Mouse (Mus musculus): ENCODE measurements around the gene Zmynd19.

The Zmynd19 gene

DNA sequence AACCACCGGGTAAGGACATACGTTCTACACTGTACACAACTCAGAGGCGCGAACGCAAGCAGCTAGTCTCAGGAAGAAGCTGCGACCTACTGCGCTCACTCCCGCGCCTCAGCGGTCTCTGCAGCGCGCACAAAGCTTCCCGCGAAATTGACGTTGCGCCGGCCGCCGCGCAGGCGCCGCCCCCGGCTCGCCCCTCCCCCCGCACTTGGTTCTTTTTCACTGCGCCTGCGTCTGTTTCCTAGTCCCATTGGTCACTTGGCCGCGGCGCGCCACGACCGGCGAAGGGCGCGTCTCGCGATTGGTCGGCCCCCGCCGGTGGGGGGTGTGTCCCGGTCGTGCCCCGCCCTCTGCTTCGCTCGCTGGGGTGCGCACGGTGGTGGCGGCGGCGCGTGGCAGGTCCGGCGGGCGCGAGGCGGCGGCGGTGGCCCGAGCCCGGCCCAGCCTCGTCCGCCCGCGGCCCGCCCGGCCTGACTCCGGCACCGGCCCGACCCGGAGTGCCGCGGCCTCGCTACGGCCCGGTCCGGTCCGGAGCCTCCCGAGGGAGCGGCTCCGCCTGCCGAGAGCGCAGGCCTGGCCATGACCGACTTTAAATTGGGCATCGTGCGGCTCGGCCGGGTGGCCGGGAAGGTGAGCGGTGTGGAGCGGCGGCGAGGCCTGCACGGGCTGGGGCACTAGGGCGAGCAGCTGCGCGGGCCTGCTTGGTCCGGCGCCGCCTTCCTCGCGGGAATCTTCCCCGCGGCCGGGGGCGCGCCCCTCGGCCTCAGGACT lies at the start of gene Zmynd19:
TSS of gene Zmynd19 (plus strand) at position 372 of the 768 bp plus-strand sequence.
- DNase-seq (ENCODE audit: low spot score in 2 of 2), result peak; percentile 98

DNA sequence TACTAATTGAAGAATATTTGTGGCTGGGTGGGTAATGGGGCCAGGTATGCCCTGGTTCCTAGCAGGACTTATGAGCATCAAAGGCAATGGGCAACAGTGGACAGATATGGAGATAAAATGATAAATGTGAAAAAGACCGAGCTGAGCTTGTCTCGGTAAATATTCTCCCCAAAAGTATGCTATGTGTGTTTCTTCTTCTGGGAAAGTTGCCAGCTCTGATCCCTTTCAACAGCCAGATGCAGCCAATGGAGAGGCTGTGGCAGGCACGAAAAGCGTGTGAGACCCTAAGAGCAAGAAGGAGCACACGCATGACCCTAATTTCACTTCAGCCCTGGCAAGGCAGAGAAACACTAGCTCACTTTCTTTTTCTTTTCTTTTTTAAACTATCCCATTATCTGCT lies 48.5 kb upstream of the Zmynd19 start:
- DNase-seq (ENCODE audit: low spot score in 2 of 2), result no peak

DNA sequence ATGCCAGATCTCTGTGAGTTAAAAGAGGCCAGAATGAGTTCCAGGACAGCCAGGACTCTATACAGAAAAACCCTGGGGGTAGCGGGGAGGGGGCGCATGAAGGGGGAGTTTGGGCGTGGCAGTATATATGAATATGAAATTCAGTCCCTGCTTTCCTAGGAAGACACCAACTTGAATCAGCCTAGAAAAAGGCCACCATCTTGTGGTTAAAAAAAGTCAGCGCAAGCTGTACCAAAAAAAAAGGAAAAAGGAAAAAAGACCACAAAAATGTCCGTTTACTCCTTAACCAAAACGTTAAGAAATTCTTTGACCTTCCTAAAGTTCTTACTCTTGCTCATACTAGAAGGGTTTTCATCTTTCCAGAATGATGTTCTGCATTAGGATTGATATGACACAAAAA lies 46.6 kb upstream of the Zmynd19 start:
- DNase-seq (ENCODE audit: low spot score in 2 of 2), result no peak

DNA sequence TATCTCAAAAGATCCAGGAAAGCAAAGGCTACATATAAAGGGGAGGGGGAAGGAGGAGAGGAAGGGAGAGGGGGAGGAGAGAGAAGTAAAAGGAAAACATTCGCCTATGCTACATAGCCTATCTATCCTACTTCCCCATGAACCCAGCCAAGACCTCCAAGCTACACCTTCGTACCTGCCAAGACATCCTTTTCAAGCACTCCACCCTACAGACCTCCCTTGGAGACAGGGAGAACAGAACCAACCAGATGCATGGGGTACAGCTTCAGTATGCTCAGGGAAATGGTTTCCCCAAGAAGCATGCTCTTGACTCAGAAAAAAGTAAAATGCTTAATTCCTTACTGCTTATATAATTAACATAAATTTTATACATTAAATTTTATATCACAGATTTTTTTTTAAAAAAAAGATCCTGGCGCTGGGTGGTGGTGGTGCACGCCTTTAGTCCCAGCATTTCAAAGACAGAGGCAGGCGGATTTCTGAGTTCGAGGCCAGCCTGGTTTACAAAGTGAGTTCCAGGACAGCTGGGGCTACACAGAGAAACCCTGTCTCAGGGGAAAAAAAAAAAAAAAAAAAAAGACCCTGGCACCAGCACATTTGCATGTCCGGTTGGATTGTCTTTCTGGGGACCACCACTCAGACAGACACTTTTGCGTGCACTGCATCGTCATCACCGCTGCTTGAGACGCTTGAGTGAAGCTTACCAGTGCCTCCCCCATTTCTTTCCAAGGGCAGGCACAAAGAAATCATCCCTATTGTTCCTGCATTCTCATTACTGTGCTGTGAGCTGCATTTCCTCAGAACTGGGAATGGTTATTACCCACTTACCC lies 44.6 kb upstream of the Zmynd19 start:
- no peak for DNase-seq (ENCODE audit: low spot score in 2 of 2)

DNA sequence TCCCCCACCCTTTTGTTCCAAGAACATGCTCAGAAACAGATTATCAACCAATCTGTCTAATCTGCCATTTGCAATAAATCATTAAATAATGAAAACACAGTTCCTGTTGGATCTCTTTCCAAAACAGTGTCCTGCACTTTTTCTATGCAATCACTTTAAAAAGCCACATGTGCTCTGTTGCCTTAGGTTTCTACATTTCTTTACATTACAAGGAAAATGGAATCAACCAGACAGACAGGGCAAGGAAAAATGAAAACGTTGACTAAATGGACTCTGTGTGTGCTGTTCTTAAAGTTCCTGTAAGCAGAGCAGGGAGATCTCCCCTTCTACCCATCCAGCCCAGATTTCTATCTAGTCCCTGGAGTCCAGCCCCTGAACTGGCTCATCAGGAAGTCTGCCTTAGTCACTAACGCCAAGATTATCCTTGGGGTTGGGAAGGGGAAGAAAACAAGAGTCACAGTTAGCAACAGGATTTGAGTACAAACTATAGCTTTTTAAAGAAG lies 43.9 kb upstream of the Zmynd19 start:
- DNase-seq (ENCODE audit: low spot score in 2 of 2), result no peak

DNA sequence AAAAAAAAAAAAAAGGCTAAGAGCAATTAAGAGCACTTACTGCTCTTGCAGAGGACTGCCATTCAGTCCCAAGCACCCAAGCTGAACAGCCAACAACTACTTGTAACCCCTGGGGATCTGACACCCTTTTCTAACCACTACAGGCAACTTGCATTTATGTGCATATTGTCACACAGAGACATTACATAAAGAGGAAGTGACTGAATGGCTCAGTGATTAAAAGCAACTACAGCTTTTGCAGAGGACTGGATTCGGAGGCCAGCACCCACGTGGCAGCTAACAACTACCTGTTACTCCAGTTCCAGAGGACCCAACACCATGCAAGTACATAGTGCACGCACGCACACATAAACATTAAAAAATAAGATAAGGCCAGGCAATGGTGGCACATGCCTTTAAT lies 39.1 kb upstream of the Zmynd19 start:
- DNase-seq (ENCODE audit: low spot score in 2 of 2), result no peak

DNA sequence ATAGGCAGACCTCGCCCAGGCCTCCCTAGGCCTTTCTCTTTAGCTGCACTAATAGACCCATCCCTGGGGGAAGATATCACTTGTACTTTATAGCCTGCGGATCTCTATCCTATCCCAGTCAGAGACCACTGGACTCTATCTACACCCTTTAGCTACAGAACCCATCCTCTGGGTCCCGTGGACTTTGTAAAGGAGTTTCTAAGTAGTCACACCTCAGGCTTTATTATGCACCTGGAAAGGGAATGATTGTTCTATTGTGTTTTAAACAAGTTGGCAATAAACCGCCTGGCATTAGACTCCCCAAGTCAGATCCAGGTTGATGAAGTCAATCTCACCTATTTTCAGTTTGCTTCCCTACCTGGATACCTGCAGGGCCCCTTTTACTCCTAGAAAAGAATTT lies 37.4 kb upstream of the Zmynd19 start:
- no peak for DNase-seq (ENCODE audit: low spot score in 2 of 2)

DNA sequence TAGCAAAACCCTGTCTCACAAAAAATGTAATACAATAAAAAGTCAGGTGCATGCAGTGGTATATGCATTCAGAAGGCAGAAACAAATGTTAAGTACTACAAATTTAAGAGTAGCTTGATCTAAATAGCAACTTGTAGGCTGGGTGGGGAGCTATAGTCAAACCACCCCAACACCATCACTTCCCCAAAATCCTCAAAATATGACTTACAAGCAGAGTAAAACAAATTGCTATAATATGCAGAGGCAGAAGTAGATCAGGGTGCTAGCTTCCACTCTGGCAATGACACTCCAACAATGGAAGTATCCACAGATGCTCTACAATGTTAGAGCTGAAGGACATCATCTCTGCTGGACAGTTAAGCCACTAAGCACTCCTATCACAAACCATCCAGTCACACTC lies 37.0 kb upstream of the Zmynd19 start:
- no peak for DNase-seq (ENCODE audit: low spot score in 2 of 2)

DNA sequence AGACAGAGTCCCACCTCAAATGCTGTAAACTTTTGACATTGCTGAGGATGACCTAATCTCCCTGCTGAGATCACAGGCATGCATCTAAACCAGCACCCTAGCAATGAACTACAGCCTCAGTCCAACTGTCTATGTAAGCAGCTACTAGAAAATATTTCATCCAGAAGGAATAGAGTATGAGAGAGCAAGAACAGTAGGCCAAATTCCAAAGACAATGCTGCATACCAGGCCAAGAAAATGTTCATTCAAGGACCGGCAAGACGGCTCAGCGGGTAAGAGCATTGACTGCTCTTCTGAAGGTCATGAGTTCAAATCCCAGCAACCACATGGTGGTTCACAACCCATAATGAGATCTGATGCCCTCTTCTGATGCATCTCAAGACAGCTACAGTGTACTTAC lies 34.8 kb upstream of the Zmynd19 start:
- DNase-seq (ENCODE audit: low spot score in 2 of 2), result no peak

DNA sequence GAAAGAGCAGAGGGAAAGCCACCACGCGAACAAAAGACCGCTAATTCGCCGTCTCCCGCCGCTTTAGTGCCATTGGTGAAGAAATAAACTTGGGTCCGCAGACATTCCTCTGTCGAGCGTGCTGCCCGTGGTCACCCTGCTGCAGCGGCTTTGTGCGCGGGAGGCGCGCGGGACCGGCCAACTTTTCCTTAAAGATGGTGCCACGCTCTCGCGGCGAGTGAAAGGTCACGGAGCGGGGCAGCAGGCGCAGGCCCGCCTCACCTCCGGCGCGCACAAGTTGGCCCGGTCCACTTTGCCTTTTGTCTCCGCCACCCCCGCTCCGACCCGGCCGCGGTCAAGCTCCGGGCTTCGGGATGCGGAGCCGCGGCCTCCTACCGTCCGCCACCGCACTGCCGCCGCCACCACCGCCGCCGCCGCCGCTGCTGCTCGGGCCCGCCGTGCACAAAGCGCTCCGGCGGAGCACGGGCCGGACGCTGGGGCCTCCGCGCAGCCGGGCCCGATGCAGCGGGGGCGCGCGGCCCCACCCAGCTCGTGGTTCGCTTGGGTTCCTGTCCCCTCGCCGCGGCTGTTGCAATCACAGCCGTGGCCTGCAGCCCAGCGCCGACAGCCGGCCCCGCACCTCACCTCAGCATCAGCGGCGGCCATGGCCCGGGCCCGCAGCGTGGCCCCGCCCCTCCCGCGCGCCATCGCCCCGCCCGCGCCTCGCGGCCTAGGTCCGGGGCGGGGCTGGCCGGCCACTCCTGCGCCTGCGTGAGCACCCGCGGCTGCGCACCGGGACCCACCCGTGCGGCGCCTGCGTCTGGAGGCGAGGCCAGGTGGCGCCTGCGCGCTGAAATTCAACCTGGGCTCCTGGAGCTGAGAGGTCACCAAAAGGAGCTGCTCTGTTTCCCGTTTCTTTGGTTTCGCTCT lies 30.4 kb upstream of the Zmynd19 start, which contains the start of gene Ehmt1:
TSS of gene Ehmt1 (minus strand) at position 685 of the 909 bp plus-strand sequence.
- DNase-seq (ENCODE audit: low spot score in 2 of 2), result peak; percentile 90 to 93

DNA sequence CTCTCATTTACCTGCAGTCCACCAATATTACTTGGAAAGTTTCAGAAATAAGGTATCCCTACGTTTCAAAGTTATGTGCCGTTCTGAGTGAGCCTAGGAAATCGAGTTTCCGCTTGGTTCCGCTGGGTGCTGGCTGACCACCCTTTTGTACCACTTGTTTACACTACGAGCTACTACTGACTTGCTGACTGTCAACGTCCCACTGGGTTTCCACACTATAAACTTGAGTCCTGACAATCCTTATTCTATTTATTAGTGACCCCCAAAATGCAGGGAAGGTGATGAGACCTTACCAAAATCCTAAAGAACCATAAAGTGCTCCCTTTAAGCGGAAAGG lies 29.8 kb upstream of the Zmynd19 start:
- no peak for DNase-seq (ENCODE audit: low spot score in 2 of 2)

DNA sequence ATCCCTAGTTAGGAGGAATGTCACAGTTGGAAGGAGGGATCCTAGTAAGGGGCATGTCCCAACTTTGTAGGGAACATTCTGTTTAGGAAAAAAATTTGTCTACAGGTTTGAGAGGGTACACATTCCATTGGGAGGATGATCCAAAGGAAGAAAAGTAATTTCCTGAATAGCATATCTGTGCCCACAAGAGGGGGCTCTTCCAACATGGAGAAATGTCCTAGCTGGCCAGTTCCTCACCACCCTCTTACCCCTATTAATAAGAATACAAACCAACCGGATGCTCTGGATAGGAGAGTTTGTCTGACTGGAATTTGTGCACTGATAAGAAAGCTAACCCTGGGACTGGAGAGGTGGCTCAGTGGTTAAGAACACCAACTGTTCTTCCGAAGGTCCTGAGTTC lies 26.0 kb upstream of the Zmynd19 start:
- DNase-seq (ENCODE audit: low spot score in 2 of 2), result no peak

DNA sequence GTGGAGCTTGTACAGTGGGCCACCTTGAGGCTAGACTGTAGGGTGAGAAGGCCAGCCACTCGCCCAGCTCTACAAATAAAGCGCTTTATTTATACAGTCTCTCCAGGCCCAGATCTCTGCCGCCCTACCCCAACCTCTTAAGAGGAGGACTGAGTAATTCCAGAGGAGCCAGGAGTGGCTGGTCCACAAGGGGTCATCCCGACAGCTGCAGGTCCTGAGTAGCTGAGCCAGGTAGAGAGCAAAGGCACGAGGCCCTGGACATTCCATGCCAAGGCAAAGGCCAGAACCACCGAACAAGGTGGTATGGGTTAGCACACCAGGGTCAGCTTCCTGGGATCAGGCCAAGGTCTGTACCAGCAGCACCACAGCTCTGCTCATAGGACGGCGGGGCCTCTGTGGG lies 24.3 kb upstream of the Zmynd19 start:
- DNase-seq (ENCODE audit: low spot score in 2 of 2), result no peak

DNA sequence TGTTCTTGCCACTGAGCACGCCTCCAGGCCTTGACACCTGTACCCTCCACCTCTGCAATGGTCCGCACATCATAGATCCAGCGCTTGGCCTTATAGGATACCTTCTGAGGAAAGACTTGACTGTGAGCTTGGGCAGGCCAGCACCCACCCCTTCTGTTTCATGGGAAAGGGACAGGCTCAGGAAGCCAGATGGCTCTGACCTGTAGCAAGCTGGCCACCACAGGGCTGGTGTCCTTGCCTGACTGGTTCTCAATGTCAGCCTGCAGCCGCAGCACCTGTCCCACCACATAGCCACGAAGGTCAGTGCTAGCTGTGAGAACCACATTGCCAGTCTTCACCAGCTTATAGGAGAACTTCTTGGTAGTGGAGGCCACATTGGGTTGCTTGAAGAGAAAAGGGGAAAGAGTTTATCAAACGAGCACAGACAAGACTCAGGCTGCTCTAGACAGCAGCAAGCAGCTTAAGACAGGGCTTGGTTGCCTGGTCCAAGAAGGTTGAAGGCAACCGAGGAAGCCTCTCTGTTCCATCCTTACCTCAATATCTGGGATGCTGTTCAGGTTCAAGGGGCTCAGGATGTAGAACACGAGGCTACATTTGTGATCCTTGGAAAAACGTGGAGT lies 23.1 kb upstream of the Zmynd19 start:
- no peak for DNase-seq (ENCODE audit: low spot score in 2 of 2)

DNA sequence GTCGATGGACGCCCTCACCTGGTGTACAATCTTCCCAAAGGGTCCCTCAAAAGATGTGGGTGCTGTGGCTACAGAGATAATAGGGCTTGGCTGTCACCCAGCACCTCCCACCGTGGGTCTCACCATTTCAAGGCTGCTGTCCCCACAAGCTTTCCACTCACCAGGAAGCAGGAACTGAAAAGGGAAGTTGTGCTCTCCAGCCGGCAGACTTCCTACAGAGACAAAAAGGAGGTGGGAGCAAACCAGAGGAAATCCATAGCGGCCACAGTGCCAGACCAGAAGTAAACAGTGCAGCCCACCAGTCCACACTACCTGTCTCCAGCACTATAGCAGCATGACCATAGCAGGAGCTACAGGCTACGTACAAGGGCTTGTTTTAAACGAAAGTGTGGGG lies 22.6 kb upstream of the Zmynd19 start:
- DNase-seq (ENCODE audit: low spot score in 2 of 2), result no peak

DNA sequence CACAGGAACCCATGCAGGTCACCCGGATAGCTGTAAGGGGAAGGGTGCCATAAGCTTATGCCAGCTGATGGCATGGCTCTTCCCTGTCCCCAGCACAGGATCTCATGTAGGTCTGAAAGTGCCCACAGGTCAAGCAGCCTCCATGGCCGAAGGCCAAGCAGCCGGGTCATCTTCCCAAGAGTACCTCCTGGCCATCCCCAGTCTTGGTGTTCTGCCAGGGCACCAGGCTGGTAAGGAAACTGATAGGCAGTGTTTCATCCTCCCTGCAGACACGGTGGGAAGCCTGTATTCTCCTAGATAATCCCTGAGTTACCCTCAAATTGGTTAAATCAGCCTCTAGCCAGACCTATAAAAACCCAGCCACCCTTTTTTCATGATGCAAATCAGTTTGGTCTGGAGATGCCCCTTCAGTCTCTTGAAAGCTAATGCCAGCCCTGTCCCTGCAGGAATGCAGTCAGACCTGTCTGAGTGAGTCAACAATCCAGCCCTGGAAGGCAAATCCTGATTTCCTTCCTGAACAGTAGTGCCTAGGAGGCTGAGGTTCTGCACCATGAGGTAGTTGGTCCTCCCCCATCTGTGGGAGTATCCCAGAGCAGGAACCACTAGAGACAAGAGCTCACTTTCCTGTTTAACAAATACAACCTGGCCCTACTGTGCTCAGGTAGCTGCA lies 21.6 kb upstream of the Zmynd19 start:
- peak; percentile 55 to 63 for DNase-seq (ENCODE audit: low spot score in 2 of 2)

DNA sequence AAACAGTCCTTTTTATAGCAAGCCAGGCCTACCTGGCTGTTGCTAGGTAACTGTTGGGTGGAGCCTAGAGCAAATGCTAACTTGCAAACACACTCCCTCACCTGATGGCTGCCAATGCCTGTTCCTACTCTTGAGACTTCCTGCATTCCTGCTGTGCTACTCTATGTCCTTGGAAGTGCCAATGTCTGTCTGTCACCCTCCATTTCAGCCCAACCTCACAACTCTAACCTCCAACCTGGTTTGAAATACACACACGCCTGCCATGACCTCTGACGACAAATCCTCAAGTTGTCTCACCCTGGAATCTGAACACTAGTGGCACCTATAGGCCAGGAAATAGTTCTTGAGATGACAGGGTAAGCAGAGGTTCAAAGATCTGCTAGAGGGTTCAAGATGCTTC lies 20.5 kb upstream of the Zmynd19 start:
- DNase-seq (ENCODE audit: low spot score in 2 of 2), result no peak

DNA sequence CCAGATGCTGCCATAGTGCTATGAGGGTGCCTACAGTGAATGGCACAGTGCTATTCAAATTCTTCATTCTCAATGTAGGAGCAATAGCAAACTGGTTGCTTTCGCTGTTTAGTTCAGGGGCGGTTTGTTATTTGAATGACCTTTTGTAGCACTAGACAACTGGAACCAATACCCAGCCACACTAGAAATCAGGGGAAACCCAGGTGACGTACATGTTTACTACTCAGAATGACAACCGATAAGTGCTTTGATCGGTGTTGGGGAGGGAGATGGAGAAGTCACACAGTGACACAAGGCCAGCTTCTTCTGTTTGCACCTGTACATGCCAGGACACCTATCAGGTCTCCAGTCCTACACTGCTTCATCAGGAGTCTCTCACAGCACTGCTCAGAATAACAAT lies 20.0 kb upstream of the Zmynd19 start:
- DNase-seq (ENCODE audit: low spot score in 2 of 2), result no peak

DNA sequence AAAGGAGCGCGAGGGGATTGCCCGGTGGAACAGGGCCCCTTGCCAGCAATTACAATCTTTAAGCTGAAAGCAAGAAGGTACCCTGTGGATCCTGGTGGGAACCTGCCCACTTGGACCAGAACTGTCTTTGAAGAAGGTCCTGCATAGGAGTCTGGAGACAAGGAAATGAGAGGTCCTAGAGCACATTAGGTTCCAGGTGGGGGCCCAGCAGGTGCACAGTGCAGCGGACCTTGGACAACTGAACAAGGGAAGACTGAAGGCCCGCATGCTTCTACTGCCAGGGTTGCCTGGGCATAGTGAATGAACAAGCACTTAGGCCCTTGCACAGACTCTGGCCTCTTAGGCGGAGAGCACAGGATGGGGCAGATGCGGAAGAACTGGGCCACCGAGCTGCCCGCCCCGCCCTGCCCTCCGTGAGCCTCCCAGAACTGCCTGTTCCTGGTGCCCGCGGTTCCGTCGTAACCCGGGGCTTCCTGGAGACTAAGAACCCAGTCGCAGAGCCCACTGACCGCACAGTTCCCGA lies 15.1 kb upstream of the Zmynd19 start:
- no peak for DNase-seq (ENCODE audit: low spot score in 2 of 2)

DNA sequence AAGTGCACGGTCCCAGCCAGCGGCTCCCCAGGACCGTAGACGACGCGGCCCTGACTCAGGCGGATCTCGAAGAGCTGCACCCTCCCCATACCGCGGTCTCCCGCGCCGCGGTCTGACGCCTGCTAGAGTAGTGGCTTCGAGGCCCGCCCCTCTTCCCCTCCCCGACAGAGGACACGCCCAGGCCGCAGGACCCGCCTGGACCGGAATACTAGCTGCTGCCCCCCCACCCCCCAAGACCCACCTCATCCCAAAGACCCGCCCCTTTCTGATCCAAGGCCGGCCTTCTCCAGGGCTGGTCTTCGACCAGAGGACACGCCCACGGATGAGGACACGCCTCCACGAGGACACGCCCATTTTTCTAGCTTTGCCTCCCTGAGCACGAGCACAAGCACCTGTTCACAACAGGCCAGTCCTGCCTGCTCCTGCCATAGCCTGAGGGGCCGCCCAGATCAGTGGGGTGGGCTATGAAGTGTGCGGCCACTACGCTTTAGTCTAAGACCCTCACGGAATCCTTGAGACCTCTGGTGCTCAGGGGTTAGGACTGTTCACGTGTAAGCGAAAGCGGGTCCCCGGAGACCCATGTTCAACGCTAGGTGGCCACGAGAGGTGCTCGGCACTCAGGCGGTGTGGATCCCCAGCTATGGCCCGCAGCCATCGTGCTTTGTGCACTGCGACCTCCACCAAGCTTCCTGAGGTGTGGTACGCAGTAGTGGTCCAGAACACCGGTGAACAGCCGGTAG lies 14.4 kb upstream of the Zmynd19 start, which contains the start of gene Arrdc1:
TSS of gene Arrdc1 (minus strand) at position 196 of the 740 bp plus-strand sequence.
- DNase-seq (ENCODE audit: low spot score in 2 of 2), result peak; percentile 93 to 95

Data from urinary bladder, postnatal 36 days (tissue).